Mouse (Mus musculus) cerebellum, postnatal 14 days (tissue): ENCODE measurements around the gene Fgd6.

ENCODE experiments used
- DNase-seq, 2 experiments: peaks; one replicate each; pipeline ENCODE4 v3.0.0; 2021; ENCODE audit warnings: mixed read lengths in 2 of 2

The Fgd6 gene

GRCm38 (mm10) chr10:94047024-94047423 is 11.2 kb downstream of the Fgd6 start:
- no peak for DNase-seq

- no peak for DNase-seq
Measured at GRCm38 (mm10) chr10:94047845-94048559, 12.2 kb downstream of the Fgd6 start.

- DNase-seq = peak in 1 of 2 experiments; percentile 24
Measured at GRCm38 (mm10) chr10:94049121-94049520, 13.3 kb downstream of the Fgd6 start.

DNA sequence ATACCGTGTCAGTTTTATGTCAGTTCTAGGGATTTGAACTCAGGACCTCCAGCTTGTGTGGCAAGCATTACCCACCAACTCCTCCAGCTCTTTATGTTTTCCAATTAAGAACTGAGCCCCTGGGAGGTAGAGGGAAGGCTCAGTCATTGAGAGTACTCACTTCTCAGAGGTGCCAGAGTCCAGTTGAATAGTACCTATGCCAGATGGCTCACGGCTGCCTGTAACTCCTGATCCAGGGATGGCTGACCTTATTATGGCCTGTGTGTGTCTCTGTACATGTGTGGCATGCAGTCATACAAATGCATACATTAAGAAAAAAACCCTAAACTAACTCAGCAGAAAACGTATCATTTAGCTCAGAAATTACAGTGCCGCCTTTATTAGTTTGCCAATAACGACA is 14.9 kb downstream of the Fgd6 start:
- DNase-seq = no peak

GRCm38 (mm10) chr10:94056487-94056886 is 20.7 kb downstream of the Fgd6 start:
- DNase-seq = no peak

DNA sequence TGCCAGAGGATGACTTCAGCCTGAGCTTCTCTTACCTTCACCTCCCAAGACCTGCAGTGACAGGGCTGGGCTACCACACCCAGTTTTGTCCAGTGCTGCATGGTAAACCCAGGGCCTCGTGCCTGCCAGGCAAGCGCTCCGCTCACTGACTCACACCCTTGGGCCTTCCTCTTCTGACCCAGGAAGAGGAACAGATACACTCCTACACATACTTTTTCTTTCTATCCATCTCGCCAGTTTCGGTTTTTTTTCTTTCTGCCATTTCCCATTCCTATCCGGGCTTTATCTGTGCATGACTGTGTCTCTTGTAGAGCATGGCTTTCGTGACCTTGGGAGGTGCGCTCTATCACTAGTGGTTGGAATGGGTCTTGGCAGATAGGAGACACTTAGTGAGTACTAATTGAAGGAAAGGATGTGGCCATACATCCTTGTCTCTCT is 23.8 kb downstream of the Fgd6 start:
- DNase-seq = no peak

- DNase-seq = no peak
Measured at GRCm38 (mm10) chr10:94060190-94060589, 24.4 kb downstream of the Fgd6 start.

DNA sequence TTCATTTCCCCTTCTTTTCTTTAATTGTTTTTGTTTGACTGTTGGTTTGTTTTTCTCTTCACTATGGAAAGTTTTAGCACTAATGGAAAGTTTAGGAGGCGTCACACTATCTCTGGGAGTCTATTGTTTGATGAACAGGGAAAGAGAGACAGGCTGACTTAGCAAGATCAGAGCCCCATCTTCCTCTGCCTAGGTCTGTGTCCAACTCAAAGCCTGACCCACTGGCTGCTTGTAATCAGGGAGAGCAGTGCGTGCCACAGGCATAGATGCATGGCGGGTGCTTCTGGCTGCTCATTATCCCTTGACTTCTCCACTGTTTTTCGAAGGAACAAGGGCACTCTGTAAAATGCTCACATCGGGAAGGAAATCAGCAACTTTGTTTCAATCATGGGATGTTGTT is 26.6 kb downstream of the Fgd6 start:
- no peak for DNase-seq

- DNase-seq = peak; percentile 57 to 59
Measured at GRCm38 (mm10) chr10:94066896-94067295, 31.1 kb downstream of the Fgd6 start.

GRCm38 (mm10) chr10:94068701-94069100 is 32.9 kb downstream of the Fgd6 start:
- peak; percentile 62 to 65 for DNase-seq

DNA sequence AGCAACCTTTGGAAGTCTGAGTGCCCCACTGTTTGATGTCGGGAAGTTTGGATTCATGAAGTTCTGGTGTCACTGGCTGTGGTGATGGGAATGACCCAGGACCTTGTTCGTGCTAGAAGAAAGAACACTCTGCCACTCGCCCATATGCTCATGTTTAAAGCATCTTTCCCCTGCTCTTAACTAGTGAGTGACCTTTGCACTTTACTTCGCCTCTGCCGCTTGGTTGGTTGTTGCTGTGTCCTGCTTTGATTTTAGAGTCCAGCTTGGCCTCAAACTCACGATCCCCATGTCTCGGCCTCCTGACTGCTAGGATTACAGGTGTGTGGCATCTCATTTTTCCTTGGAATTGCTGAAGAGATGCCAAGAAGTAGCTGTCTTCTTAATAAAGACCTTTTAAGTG is 35.8 kb downstream of the Fgd6 start:
- DNase-seq = no peak

GRCm38 (mm10) chr10:94072261-94072915 is 36.6 kb downstream of the Fgd6 start:
- peak in 1 of 2 experiments; percentile 47 for DNase-seq

DNA sequence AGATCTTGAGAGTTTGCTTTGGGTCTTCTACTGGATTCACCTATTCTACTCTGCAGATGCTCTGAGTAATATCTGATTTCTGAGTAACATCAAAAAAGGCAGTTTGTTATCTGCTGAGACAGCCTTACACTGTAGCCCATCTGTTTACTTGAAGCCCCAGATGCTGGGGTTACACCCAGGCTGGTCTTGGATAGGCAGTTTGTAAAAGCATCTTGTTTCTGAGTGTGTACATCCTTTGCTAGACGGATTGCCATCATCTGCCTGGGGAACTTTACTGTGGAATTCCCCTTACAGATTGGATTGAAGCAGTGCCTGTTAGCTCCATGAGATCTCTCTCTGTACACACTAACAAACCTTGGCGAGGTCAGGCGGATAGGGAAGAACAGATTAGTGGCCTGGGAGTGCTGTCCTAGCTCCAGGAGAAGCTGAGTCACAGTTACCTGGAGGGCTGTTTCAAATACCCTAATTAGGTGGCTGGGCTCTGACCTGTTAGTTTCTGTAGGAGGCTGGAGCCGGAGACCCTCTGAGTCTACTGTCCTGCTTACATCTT is 37.2 kb downstream of the Fgd6 start:
- DNase-seq = no peak

- DNase-seq = no peak
Measured at GRCm38 (mm10) chr10:94076966-94077825, 41.4 kb downstream of the Fgd6 start.

GRCm38 (mm10) chr10:94080740-94081139 is 44.9 kb downstream of the Fgd6 start:
- no peak for DNase-seq

DNA sequence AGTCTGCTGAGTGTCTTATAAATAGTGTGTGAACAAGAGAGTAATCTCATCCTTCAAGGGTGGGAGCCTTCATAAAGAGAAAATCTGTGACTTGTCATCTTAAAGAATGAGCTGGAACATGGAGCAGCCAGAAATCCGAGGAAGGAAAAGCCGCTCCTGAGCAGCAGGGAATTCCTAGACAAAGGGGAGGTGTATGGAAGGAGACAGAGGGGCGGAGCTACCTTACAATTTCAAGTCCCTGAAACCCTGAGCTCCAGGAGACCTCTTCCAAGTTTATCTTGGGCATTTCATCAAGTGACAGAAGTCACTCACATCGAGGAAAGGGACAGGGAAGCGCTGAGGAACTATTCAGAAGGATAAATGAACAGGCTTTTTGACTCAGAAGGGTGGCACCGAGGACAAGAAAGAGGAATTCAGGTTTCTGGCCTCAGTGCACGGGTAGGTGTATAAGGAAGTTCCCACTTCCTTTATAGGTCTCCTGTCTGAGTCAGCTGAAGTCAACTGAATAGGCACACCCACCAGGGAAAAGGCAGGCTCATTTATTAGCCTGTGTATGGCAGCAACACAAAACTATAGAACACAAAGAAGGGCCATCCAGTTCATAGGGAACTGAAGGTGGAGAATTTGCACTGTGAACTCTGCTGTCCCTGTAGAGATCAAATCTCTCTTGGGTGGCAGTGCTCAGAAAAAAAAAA is 46.4 kb downstream of the Fgd6 start:
- no peak for DNase-seq

- no peak for DNase-seq
Measured at GRCm38 (mm10) chr10:94086315-94086714, 50.5 kb downstream of the Fgd6 start.

DNA sequence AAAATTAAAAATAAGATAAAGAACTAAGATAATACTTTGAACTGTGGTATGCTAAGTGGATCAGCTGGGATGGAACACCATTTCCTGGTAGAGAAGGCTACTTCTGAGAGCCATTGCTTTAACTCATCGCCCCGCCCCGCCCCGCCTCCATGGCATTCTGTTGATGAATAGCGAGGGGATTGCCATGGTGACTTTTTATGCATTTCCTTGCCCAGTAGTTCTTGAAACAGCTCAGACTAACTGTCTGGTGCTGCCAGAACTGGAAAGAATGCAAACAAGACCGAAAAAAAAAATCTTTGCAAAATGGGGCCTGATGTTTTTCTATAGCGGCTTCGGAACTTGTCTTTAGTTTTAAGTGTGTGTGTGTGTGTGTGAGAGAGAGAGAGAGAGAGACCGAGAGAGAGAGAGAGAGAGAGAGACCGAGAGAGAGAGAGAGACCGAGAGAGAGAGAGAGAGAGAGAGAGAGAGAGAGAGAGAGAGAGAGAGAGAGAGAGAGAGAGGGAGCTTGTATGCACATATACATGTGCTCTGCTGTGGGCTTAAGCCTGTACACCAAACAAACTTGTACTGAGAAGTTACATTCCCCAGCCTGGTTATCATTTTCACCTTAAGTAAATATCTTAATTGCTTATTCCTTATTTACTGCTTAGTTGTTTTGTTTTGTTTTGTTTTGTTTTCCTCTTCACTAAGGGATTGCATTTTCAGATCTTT is 51.7 kb downstream of the Fgd6 start:
- no peak for DNase-seq

DNA sequence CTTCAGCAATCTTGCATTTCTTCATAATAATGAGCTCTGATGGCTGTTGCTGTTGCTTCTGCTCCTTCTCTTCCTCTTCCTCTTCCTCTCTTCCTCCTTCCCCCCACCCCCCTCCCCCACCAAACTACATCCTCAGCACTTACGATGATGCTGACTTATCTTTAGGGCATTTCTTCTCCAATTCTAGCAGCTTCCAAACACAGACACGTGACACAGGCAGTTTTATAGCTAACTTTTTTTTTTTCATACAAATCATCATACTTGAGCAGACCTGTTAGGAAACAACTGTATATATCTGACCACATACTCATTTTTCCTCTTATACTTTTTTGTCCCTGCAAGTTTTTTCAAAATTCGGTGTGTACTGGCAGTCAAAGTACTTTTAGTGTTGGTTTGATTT is 54.2 kb downstream of the Fgd6 start:
- DNase-seq = no peak

DNA sequence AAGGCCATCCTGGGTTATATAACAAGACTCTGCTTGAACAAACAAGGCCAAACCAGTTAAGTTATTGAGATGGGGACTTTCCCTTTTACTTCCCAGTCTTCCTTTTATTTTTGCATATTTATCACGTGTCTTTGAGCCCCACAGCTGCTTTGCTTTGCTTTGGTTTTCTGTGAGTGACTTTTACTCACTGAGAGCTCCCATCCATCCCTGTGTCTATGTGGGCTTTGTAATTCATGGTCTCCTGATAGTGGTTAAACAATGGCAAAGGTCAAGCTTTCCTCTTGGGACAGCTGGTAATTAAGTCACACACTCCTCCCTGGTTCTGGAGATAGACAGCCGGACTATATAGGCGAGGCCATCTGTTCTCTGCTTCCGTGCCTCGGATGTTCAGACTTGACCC is 57.7 kb downstream of the Fgd6 start:
- DNase-seq = no peak

DNA sequence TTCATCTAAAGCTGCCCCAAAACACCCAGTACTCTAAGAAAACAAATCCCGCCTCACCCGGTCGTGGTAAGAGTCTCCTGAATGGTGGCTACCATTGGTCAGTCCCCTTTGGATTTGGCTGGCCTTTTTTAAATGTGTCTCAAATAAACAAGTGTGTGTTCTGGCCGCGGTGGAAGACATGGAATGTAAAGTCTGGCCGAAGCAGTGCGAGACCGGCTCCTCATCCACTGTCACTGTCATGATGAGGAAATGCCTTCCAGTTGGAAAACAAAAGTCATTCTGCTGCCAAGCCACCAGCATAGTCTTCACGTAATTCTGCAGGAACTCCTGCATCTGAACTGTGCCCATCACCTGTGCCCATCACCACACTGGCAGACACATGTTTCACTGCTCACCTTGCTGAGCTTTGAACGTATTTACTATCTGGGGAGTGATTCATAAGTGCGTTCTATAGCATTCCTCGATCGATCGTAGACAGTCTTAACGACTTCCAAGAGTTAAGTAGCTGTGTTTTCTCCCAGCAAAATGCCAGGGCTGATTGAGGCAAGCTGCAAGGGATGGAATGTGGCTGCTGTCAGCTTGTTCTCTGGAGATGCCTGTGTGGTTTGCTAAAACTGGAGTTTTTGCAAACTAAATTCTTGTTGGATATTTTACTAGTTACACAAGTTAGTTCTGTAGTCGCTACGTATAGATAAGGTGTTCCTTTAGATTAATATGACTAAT is 60.1 kb downstream of the Fgd6 start:
- DNase-seq = peak in 1 of 2 experiments; percentile 14
